Mouse (Mus musculus) forebrain, embryonic 13.5 days (tissue): Measurements from ENCODE around the gene Cmtm6. TPM values are rescaled to one million over a fixed set of nuclear protein-coding genes. Genes with fewer than 3 reads are reported as not detected.
"Not testable (repeated sequence)": the region's sequence is repeated elsewhere in the genome, so short reads cannot be mapped to it uniquely, and the experiment has no call there.

Source experiments
- ATAC-seq: fragments of 200-750 bp; cut with Nextera tagmentation; 2 replicates; pipeline ENCODE4 v1.8.0; 2017
- H3K27ac ChIP-seq: fragments of 300-500 bp; sonication (generic); 2 replicates; pipeline ENCODE4 v1.5.1; 2015; ENCODE audit warnings: inconsistent platforms, mild to moderate bottlenecking, moderate library complexity
- H3K27me3 ChIP-seq: fragments of 300-500 bp; sonication (generic); 2 replicates; pipeline ENCODE4 v1.6.1; 2015; ENCODE audit warnings: mild to moderate bottlenecking, inconsistent platforms
- H3K36me3 ChIP-seq: fragments of 300-500 bp; sonication (generic); 2 replicates; pipeline ENCODE4 v1.6.1; 2015; ENCODE audit warnings: mild to moderate bottlenecking, inconsistent platforms; ENCODE audit not compliant: poor library complexity, severe bottlenecking
- H3K4me1 ChIP-seq: fragments of 300-500 bp; sonication (generic); 2 replicates; pipeline ENCODE4 v1.6.1; 2015; ENCODE audit warnings: inconsistent platforms
- H3K4me2 ChIP-seq: fragments of 300-500 bp; sonication (generic); 2 replicates; pipeline ENCODE4 v1.6.1; 2015; ENCODE audit warnings: inconsistent platforms, mild to moderate bottlenecking, moderate library complexity
- H3K4me3 ChIP-seq: fragments of 300-500 bp; sonication (generic); 2 replicates; pipeline ENCODE4 v1.5.1; 2015; ENCODE audit warnings: mild to moderate bottlenecking, inconsistent platforms
- H3K9ac ChIP-seq: fragments of 300-500 bp; sonication (generic); 2 replicates; pipeline ENCODE4 v1.6.1; 2015; ENCODE audit warnings: mild to moderate bottlenecking, inconsistent platforms
- H3K9me3 ChIP-seq: fragments of 300-500 bp; sonication (generic); replicated peaks from 2 replicates; pipeline ENCODE4 v1.6.1; 2016; ENCODE audit warnings: inconsistent platforms
- WGBS: fragments of 180-500 bp; shearing (Covaris S2); methylation state at CpG from one replicate; pipeline ENCODE4 v1.1.7; 2015; 5-methylcytosine and 5-hydroxymethylcytosine counted together
- polyA plus RNA-seq: library from polyadenylated mRNA; unstranded; fragments of >200 nt; fragmentation: Nextera tagmentation; extraction: Ambion mirVana; gene quantifications from 2 replicates; pipeline ENCODE4 v1.2.1, GENCODE M21; 2015

The Cmtm6 gene
- polyA plus RNA-seq: 23.3 and 23.6 TPM in 2 replicates

GRCm38 (mm10) chr9:114731011-114731755, at the start of gene Cmtm6:
Gene Cmtm6, plus strand, starts transcription at chr9:114731116.
- under 1% methylated on average over 52 of the region's 53 CpGs for WGBS
- peak; percentile 92 for ATAC-seq
- peak within 1 kb of the TSS; percentile 79 for H3K4me2 ChIP-seq

GRCm38 (mm10) chr9:114682193-114682592, 48.7 kb upstream of the Cmtm6 start:
- Histone ChIP-seq H3K4me2 (no peak overlapping the region), H3K9me3 (no peaks in the 10 kb centered on the region), H3K36me3 (no peaks in the 10 kb centered on the region), H3K4me3 (no peak overlapping the region), H3K9ac (no peak overlapping the region), H3K27ac (no peak overlapping the region), H3K27me3 (no peaks in the 10 kb centered on the region), H3K4me1 (no peaks in the 10 kb centered on the region)
- 86% methylated on average over 4 of the region's 4 CpGs for WGBS
- no peak for ATAC-seq

More at GRCm38 (mm10) chr9:114731011-114731755, at the start of gene Cmtm6:
- H3K4me3 ChIP-seq: peak within 1 kb of the TSS; percentile 81
- peak within 1 kb of the TSS; percentile 91 for H3K9ac ChIP-seq
- H3K27ac ChIP-seq: peak within 1 kb of the TSS; percentile 80
- H3K9me3 ChIP-seq: no peaks in the 10 kb centered on the region
- H3K36me3 ChIP-seq: no peaks in the 10 kb centered on the region
- H3K27me3 ChIP-seq: no peaks in the 10 kb centered on the region
- H3K4me1 ChIP-seq: peaks cover 25% of the 10 kb centered on the region

GRCm38 (mm10) chr9:114686245-114686644, 44.7 kb upstream of the Cmtm6 start:
- Histone ChIP-seq H3K9ac (no peak overlapping the region), H3K27me3 (no peaks in the 10 kb centered on the region), H3K27ac (no peak overlapping the region), H3K9me3 (no peaks in the 10 kb centered on the region), H3K36me3 (no peaks in the 10 kb centered on the region; the same call in 1 of the 2 replicates), H3K4me2 (no peak overlapping the region), H3K4me3 (no peak overlapping the region), H3K4me1 (peaks cover 24% of the 10 kb centered on the region)
- no peak for ATAC-seq
- WGBS: 91% methylated on average over 7 of the region's 7 CpGs

- H3K9ac ChIP-seq: peak overlapping the region; percentile 95
- peaks cover 29% of the 10 kb centered on the region for H3K4me1 ChIP-seq
- WGBS: 72% methylated on average over 13 of the region's 13 CpGs
- peak overlapping the region; percentile 80 for H3K4me2 ChIP-seq
- ATAC-seq: no peak
- H3K27ac ChIP-seq: no peak overlapping the region
- H3K4me3 ChIP-seq: peak overlapping the region; percentile 93
- peaks cover 7% of the 10 kb centered on the region for H3K36me3 ChIP-seq
- H3K9me3 ChIP-seq: no peaks in the 10 kb centered on the region
- H3K27me3 ChIP-seq: no peaks in the 10 kb centered on the region
Measured at GRCm38 (mm10) chr9:114687639-114688038, 43.3 kb upstream of the Cmtm6 start.

GRCm38 (mm10) chr9:114688252-114688952, 42.5 kb upstream of the Cmtm6 start, which contains the start of gene Dync1li1:
Gene Dync1li1, plus strand, starts transcription at chr9:114688790.
- WGBS: under 1% methylated on average over 57 of the region's 57 CpGs
- peak within 1 kb of the TSS; percentile 80 for H3K4me2 ChIP-seq
- ATAC-seq: peak; percentile 96
- H3K4me1 ChIP-seq: peaks cover 29% of the 10 kb centered on the region
- peak within 1 kb of the TSS; percentile 95 for H3K9ac ChIP-seq
- no peaks in the 10 kb centered on the region for H3K9me3 ChIP-seq
- H3K4me3 ChIP-seq: peak within 1 kb of the TSS; percentile 93
- peaks cover 11% of the 10 kb centered on the region for H3K36me3 ChIP-seq
- H3K27me3 ChIP-seq: no peaks in the 10 kb centered on the region
- H3K27ac ChIP-seq: peak within 1 kb of the TSS; percentile 96

GRCm38 (mm10) chr9:114688953-114689407, 41.9 kb upstream of the Cmtm6 start:
- Histone ChIP-seq H3K9ac (peak overlapping the region; percentile 95), H3K27me3 (no peaks in the 10 kb centered on the region), H3K36me3 (peaks cover 16% of the 10 kb centered on the region), H3K4me2 (peak overlapping the region; percentile 80), H3K4me1 (peaks cover 29% of the 10 kb centered on the region), H3K27ac (peak overlapping the region; percentile 96), H3K9me3 (no peaks in the 10 kb centered on the region), H3K4me3 (peak overlapping the region; percentile 93)
- 1% methylated on average over 41 of the region's 50 CpGs for WGBS
- peak; percentile 79 for ATAC-seq

GRCm38 (mm10) chr9:114690119-114690601, 40.8 kb upstream of the Cmtm6 start:
- H3K27ac ChIP-seq: no peak overlapping the region

GRCm38 (mm10) chr9:114691112-114691511, 39.8 kb upstream of the Cmtm6 start:
- Histone ChIP-seq H3K27ac (no peak overlapping the region), H3K36me3 (peaks cover 30% of the 10 kb centered on the region), H3K9ac (no peak overlapping the region), H3K9me3 (no peaks in the 10 kb centered on the region), H3K4me3 (no peak overlapping the region), H3K27me3 (no peaks in the 10 kb centered on the region), H3K4me1 (peaks cover 29% of the 10 kb centered on the region), H3K4me2 (no peak overlapping the region)
- ATAC-seq: no peak

More at GRCm38 (mm10) chr9:114690119-114690601, 40.8 kb upstream of the Cmtm6 start:
- H3K4me1 ChIP-seq: peaks cover 29% of the 10 kb centered on the region
- no peaks in the 10 kb centered on the region for H3K27me3 ChIP-seq
- no peaks in the 10 kb centered on the region for H3K9me3 ChIP-seq
- 11% methylated on average over 10 of the region's 10 CpGs for WGBS
- H3K36me3 ChIP-seq: peaks cover 28% of the 10 kb centered on the region
- peak overlapping the region; percentile 80 for H3K4me2 ChIP-seq
- peak overlapping the region; percentile 93 for H3K4me3 ChIP-seq
- H3K9ac ChIP-seq: peak overlapping the region; percentile 95
- no peak for ATAC-seq

- not testable (repeated sequence) for H3K4me2 ChIP-seq, H3K9ac ChIP-seq, H3K4me3 ChIP-seq, H3K27ac ChIP-seq, H3K9me3 ChIP-seq, ATAC-seq, H3K27me3 ChIP-seq
- Histone ChIP-seq H3K36me3 (peaks cover 42% of the 10 kb centered on the region), H3K4me1 (peaks cover 11% of the 10 kb centered on the region)
- 91% methylated on average over 8 of the region's 8 CpGs for WGBS
Measured at GRCm38 (mm10) chr9:114695662-114696061, 35.3 kb upstream of the Cmtm6 start.

- Histone ChIP-seq H3K27ac (no peak overlapping the region), H3K36me3 (peaks cover 44% of the 10 kb centered on the region), H3K9me3 (no peaks in the 10 kb centered on the region), H3K9ac (no peak overlapping the region), H3K4me2 (no peak overlapping the region), H3K4me3 (no peak overlapping the region), H3K4me1 (no peaks in the 10 kb centered on the region), H3K27me3 (no peaks in the 10 kb centered on the region)
- ATAC-seq: no peak
- WGBS: 92% methylated on average over 4 of the region's 4 CpGs
Measured at GRCm38 (mm10) chr9:114697072-114697471, 33.8 kb upstream of the Cmtm6 start.

GRCm38 (mm10) chr9:114697926-114698325, 33.0 kb upstream of the Cmtm6 start:
- Histone ChIP-seq H3K27ac (no peak overlapping the region), H3K4me1 (no peaks in the 10 kb centered on the region), H3K9ac (no peak overlapping the region), H3K36me3 (peaks cover 38% of the 10 kb centered on the region), H3K27me3 (no peaks in the 10 kb centered on the region), H3K4me3 (no peak overlapping the region), H3K9me3 (no peaks in the 10 kb centered on the region), H3K4me2 (no peak overlapping the region)
- WGBS: 91% methylated on average over 5 of the region's 5 CpGs
- no peak for ATAC-seq

GRCm38 (mm10) chr9:114699262-114699661, 31.7 kb upstream of the Cmtm6 start:
- no peaks in the 10 kb centered on the region for H3K4me1 ChIP-seq
- H3K4me2 ChIP-seq: no peak overlapping the region
- ATAC-seq: no peak
- H3K9ac ChIP-seq: no peak overlapping the region
- H3K9me3 ChIP-seq: no peaks in the 10 kb centered on the region
- no peaks in the 10 kb centered on the region for H3K27me3 ChIP-seq
- WGBS: 76% methylated on average over 6 of the region's 6 CpGs
- peaks cover 33% of the 10 kb centered on the region for H3K36me3 ChIP-seq
- H3K4me3 ChIP-seq: no peak overlapping the region
- no peak overlapping the region for H3K27ac ChIP-seq
